Mouse (Mus musculus) CD4-positive helper T cell, adult 2 months (primary cell): ENCODE data around the gene Trim3.

Source experiments
- DNase-seq: peaks from one replicate; pipeline ENCODE4 v3.0.0-alpha.2; 2012; ENCODE audit warnings: low read depth, missing footprints, low spot score

The Trim3 gene

GRCm38 (mm10) chr7:105559016-105559415 lies 74.4 kb downstream of the Trim3 start:
- peak; percentile 31 for DNase-seq

- DNase-seq, result no peak
Measured at GRCm38 (mm10) chr7:105557671-105558070, 75.7 kb downstream of the Trim3 start.

- no peak for DNase-seq
Measured at GRCm38 (mm10) chr7:105556406-105556805, 77.0 kb downstream of the Trim3 start.

GRCm38 (mm10) chr7:105555571-105555970 lies 77.8 kb downstream of the Trim3 start:
- no peak for DNase-seq
